Mouse (Mus musculus) liver, embryonic 14.5 days (tissue): Measurements from ENCODE around the gene Kalrn. TPM values are rescaled to one million over a fixed set of nuclear protein-coding genes. Genes with fewer than 3 reads are reported as not detected.

Source experiments
- ATAC-seq: fragments of 200-750 bp; cut with Nextera tagmentation; 2 replicates; pipeline ENCODE4 v1.8.0; 2017; ENCODE audit warnings: moderate number of reproducible peaks, mild to moderate bottlenecking, moderate library complexity; ENCODE audit not compliant: insufficient read depth
- DNase-seq, 3 experiments: peaks; one replicate each; pipeline ENCODE4 v3.0.0-alpha.2; 2012 to 2013; ENCODE audit warnings: low read depth in 3 of 3, low spot score in 3 of 3
- H3K27ac ChIP-seq: fragments of 300-500 bp; sonication (generic); 2 replicates; pipeline ENCODE4 v1.5.1; 2014; ENCODE audit warnings: moderate library complexity, mild to moderate bottlenecking, control low read depth, inconsistent platforms
- H3K27me3 ChIP-seq: fragments of 300-500 bp; sonication (generic); 2 replicates; pipeline ENCODE4 v1.6.1; 2014; ENCODE audit warnings: mild to moderate bottlenecking, low read length, moderate library complexity; ENCODE audit not compliant: control insufficient read depth, insufficient read depth
- H3K36me3 ChIP-seq: fragments of 300-500 bp; sonication (generic); replicated peaks from 2 replicates; pipeline ENCODE4 v1.6.1; 2014; ENCODE audit warnings: low read depth; ENCODE audit not compliant: control insufficient read depth, insufficient read depth
- H3K4me1 ChIP-seq, 2 experiments: fragments of 200-500 bp in 1 of 2; fragments of 300-500 bp in 1 of 2; sonication (generic) in 1 of 2; replicated peaks; 2 replicates each; pipeline ENCODE4 v1.6.1; 2012 to 2014; ENCODE audit warnings: antibody characterized with exemption in 1 of 2, inconsistent platforms in 1 of 2, low read length in 1 of 2; ENCODE audit not compliant: control insufficient read depth in 2 of 2, insufficient read depth in 2 of 2
- H3K4me2 ChIP-seq: fragments of 300-500 bp; sonication (generic); 2 replicates; pipeline ENCODE4 v1.6.1; 2014; ENCODE audit warnings: low read depth, mild to moderate bottlenecking, control low read depth, moderate library complexity
- H3K4me3 ChIP-seq, 2 experiments: fragments of 200-500 bp in 1 of 2; fragments of 300-500 bp in 1 of 2; sonication (generic) in 1 of 2; 2 replicates each; pipeline ENCODE4 v1.5.1; 2012 to 2014; ENCODE audit warnings: low read depth in 2 of 2, low read length in 2 of 2, mild to moderate bottlenecking in 2 of 2, control low read depth in 1 of 2, inconsistent platforms in 1 of 2, moderate library complexity in 1 of 2; ENCODE audit not compliant: insufficient read depth in 1 of 2
- H3K9ac ChIP-seq: fragments of 300-500 bp; sonication (generic); replicated peaks from 2 replicates; pipeline ENCODE4 v1.6.1; 2014; ENCODE audit warnings: mild to moderate bottlenecking, control low read depth, moderate library complexity
- H3K9me3 ChIP-seq: fragments of 300-500 bp; sonication (generic); 2 replicates; pipeline ENCODE4 v1.6.1; 2016; ENCODE audit warnings: low read length, mixed read lengths; ENCODE audit not compliant: control insufficient read depth
- CTCF ChIP-seq: IDR thresholded peaks from 2 replicates; pipeline ENCODE4 v1.5.1; 2016; ENCODE audit warnings: antibody characterized with exemption, low read depth, control low read depth
- EP300 ChIP-seq: IDR thresholded peaks from 2 replicates; pipeline ENCODE4 v1.6.1; 2016; ENCODE audit warnings: antibody characterized with exemption, low read depth
- WGBS: fragments of 180-500 bp; shearing (Covaris S2); extraction: QIAGEN DNeasy Blood & Tissue Kit; methylation state at CpG from one replicate; pipeline ENCODE4 v1.1.7; 2014; ENCODE audit not compliant: insufficient replicate concordance; 5-methylcytosine and 5-hydroxymethylcytosine counted together
- polyA plus RNA-seq, 2 experiments: library from polyadenylated mRNA; depleted of rRNA in 1 of 2; stranded (reverse) in 1 of 2; unstranded in 1 of 2; fragments of >200 nt; fragmentation: Nextera tagmentation in 1 of 2; extraction: Ambion mirVana in 1 of 2; gene quantifications; 2 replicates each; pipeline versions ENCODE4 v1.2.1 to v1.2.3; 2012 to 2014

Kalrn gene
- polyA plus RNA-seq, 2 experiments, result 7.2 to 8.5 TPM

DNA sequence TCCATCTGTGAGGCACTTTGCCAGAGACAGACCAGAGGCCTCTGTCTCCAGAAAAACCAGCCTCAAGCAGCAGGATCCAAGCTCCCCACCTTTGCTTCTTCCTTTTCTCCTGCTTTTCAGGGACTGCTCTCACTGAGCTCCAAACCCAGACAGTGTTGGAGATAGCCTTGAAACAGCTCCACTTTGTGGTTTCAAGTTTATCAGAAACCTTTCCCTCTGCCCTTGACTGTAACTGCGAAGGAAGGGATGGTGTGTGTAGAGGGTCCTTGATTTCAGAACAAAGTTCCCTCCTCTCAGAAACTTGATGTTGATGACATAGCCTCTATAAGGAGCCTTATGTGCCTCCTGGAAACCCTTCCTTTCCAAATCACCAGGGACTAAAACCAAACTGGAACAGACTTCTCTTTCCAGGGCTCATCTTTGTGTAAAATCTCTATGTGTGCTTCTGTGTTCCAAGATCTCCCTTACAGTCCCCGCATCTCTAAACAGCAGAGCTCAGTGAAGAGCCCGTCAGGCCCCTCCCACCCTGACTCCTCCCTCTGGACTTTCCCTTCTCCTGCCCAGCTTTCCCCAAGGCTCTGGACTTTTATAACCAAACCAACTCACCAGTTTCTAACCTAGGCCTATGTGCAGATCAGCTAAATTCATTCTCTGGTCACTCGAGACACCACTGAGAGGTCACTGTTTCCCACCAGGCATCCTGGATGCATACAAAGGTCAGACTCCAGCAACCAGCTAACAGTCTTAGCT, 415.8 kb downstream of the Kalrn start:
- ATAC-seq (no peak), DNase-seq (no peak)
- no peak overlapping the region for H3K9ac ChIP-seq
- H3K4me1 ChIP-seq, result no peaks in the 10 kb centered on the region
- no peak overlapping the region for H3K4me3 ChIP-seq
- 39% methylated on average over 4 of the region's 4 CpGs for WGBS
- H3K27ac ChIP-seq, result no peak overlapping the region
- H3K9me3 ChIP-seq, result no peaks in the 10 kb centered on the region
- H3K4me2 ChIP-seq, result no peak overlapping the region
- H3K27me3 ChIP-seq, result no peaks in the 10 kb centered on the region
- H3K36me3 ChIP-seq, result no peaks in the 10 kb centered on the region
- TF ChIP-seq EP300 (no peak), CTCF (no peak)

DNA sequence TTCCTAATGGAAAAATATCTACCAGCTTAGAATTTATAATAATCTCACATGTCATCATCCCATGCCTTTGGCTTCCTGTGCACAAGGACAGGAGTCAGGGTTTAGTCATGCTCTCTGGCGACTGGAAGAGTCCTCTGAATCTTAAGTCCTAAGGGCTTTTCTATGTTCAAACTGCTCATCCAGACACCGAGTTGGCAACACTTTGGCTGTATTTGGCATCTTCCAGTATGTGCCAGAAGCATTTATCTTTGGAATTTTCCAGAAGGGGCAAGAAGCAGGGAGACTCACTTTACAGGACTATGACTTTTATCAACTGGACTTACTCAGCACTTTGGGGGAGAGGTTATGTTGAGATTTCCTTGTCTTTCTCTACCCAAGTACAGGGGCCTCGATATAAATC, 417.6 kb downstream of the Kalrn start:
- H3K9me3 ChIP-seq, result no peaks in the 10 kb centered on the region
- H3K27me3 ChIP-seq, result no peaks in the 10 kb centered on the region
- H3K4me1 ChIP-seq, result no peaks in the 10 kb centered on the region
- H3K27ac ChIP-seq, result no peak overlapping the region
- H3K4me3 ChIP-seq, result no peak overlapping the region
- no peak for DNase-seq
- no peaks in the 10 kb centered on the region for H3K36me3 ChIP-seq
- 37% methylated on average over 3 of the region's 3 CpGs for WGBS
- no peak overlapping the region for H3K9ac ChIP-seq
- TF ChIP-seq CTCF (no peak), EP300 (no peak)
- no peak overlapping the region for H3K4me2 ChIP-seq
- ATAC-seq, result no peak

DNA sequence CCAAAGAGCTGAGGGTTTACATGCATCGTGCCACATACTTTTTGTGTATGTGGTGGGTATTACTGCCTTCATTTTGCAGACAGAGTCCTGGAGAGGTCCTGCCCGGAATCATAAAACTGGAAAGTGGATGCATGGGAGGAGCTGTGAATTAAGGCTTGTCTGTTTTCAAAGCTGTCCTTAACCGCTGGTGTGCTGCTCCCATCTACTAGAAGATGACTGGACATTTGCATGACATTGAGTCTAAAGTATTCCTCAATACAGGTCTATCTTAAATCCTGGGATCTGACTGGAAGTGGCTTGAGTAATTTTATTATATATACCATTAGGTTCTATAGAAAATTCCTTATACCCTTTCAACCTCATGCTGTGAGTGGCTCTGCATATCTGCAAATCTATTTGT, 418.4 kb downstream of the Kalrn start:
- no peak overlapping the region for H3K27ac ChIP-seq
- H3K9me3 ChIP-seq, result no peaks in the 10 kb centered on the region
- 58% methylated on average over 3 of the region's 3 CpGs for WGBS
- TF ChIP-seq EP300, result no peak
- no peak for TF ChIP-seq CTCF
- H3K9ac ChIP-seq, result no peak overlapping the region
- ATAC-seq, result no peak
- no peak overlapping the region for H3K4me2 ChIP-seq
- H3K4me3 ChIP-seq, result no peak overlapping the region
- no peaks in the 10 kb centered on the region for H3K36me3 ChIP-seq
- no peak for DNase-seq
- no peaks in the 10 kb centered on the region for H3K4me1 ChIP-seq
- no peaks in the 10 kb centered on the region for H3K27me3 ChIP-seq

DNA sequence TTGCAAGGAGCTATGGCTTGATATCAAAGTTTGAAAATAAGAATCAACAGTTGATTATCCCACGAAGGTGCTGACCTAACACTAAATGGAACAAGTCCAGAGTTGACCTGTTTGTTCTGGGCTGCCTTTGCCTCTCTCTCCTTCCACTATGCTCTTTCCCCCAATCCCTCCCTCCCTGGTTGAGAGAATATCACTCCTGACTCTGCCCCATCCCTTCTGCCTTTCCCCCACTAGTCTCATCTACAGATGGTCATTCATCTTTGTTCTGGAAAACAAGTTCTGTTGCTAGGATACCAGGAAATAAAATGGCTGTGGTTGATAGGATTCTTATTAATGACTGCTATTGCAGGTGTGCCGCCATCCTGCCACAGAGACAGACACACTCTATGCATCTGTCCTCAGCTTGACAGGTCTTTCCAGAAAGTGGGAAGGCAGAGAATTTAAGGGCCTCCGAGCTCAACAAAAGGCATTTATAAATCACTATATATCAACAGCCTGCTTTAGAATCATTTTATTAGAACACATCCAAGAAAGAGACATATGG, 421.7 kb downstream of the Kalrn start:
- 48% methylated on average over 3 of the region's 3 CpGs for WGBS
- ATAC-seq (no peak), DNase-seq (no peak)
- Histone ChIP-seq H3K27ac (no peak overlapping the region), H3K4me3 (no peak overlapping the region), H3K9ac (no peak overlapping the region), H3K4me2 (no peak overlapping the region), H3K36me3 (no peaks in the 10 kb centered on the region), H3K27me3 (no peaks in the 10 kb centered on the region), H3K9me3 (no peaks in the 10 kb centered on the region), H3K4me1 (no peaks in the 10 kb centered on the region)
- TF ChIP-seq CTCF, result no peak
- TF ChIP-seq EP300, result no peak

DNA sequence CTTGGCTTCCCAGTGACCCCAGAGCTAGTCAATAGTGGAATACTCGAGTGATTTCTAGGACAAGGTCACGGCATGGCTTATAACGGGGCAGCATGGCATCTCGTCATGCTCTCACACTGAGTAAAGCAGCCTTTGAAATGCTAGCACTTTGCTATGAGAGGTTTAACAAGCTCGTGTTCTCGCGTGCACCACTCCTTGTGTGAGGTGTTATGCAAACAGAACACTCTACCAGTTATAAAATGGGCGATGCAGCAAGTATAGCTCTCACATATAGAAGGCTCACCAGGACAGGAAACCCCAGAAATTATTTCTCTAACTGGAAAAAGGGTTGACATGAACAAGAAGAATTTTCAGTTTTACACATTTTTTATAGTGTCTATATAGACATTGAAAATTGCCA, 431.7 kb downstream of the Kalrn start:
- no peak for DNase-seq
- H3K9me3 ChIP-seq, result no peaks in the 10 kb centered on the region
- no peak overlapping the region for H3K4me3 ChIP-seq
- ATAC-seq, result no peak
- H3K36me3 ChIP-seq, result no peaks in the 10 kb centered on the region
- H3K9ac ChIP-seq, result no peak overlapping the region
- TF ChIP-seq CTCF (no peak), EP300 (no peak)
- H3K27ac ChIP-seq, result no peak overlapping the region
- H3K4me2 ChIP-seq, result no peak overlapping the region
- no peaks in the 10 kb centered on the region for H3K27me3 ChIP-seq
- H3K4me1 ChIP-seq, result no peaks in the 10 kb centered on the region
- WGBS, result 60% methylated on average over 8 of the region's 8 CpGs
